Mouse (Mus musculus) embryo, embryonic 10.5 days (tissue): Measurements from ENCODE around the gene H60b.
"Not testable (repeated sequence)": the region's sequence is repeated elsewhere in the genome, so short reads cannot be mapped to it uniquely, and the experiment has no call there.

Experiments used
- DNase-seq: peaks from one replicate; pipeline ENCODE4 v3.0.0-alpha.2; 2015; ENCODE audit warnings: low spot score

The H60b gene

DNA sequence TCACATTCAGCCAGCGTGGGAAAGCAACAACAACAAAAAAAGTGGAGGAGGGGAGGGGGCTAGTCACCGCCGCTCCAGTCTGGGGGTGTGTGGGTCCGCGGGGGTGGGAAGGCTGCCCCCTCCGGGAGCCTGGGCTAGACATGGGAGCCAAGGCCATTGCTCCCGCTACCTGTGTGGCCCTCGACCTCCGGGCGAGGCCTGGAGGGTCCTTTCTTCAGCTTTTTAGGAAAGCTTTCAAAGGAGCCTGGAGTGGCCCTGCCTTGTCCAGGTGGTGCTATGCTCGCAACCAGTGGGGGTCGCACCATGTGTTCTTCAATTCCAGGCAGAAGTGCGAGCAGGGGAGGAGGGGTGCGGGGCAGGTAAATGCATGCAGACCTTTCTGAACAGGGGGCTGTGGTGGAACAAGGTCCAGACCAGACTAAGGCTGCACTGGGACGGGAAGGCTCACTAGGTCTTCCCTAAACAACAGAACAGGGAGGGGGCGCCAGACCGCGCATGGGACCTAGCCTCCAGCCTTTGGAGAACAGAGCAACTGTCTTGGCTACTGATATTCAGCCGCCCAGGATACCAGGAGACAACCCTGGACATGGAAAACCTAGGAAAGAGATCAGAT is 116.2 kb downstream of the H60b start:
- DNase-seq = peak; percentile 12

DNA sequence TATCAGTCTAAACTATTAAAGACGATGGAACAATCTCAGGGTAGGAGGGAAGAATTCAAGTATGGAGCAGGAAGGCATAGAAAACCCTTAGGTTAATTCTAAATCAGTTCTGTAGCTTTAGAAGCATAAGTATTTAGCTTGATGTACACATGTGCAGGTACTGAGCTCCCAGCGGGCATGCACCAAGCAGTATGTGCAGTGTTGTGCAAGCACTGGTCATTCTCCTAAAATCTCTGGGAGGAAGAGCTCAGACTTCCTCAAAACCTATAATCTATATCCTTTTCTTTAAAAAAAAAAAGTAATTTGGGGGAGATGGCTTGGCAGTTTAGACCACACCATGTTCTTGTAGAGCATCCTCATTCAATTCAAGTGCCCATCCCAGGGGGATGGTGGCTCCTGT is 120.1 kb downstream of the H60b start:
- not testable (repeated sequence) for DNase-seq

DNA sequence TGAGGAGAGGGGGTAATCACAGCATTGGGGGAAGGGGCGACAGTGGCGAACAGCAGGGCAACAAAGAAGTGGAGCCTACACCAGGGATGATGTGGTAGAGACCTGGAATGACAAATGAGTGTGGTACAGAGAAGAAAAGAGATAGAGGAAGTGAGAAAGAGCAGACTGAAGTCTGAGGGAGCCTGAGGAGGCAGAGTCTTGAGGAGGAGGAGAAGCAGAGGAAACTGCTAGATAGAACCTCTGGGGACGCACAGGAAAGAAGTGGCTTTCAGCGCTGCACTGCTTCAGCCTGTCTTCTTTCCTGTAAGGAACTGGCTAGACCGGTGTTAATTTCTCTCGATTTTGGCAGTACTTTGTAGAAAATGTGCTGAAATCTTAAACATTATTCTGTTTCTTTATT is 124.4 kb downstream of the H60b start:
- no peak for DNase-seq

DNA sequence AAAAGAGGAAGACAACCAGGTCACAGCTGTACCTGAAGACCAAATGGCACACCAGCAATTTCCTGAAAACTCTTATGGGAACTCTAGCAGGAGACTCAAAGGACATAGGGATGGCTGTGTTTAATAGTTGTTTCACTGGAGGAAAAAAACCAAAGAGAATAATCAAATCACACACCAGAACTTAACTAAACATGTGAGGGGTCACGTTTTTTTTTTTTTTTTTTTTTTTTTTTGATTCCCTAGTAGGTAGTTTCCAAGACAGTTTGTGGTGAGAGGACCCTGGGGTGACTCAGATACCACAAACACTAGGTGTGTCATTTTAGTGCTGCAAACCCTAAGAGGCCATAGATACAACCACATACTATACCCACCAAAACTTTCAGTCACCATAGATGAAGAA is 137.3 kb downstream of the H60b start:
- DNase-seq = no peak

DNA sequence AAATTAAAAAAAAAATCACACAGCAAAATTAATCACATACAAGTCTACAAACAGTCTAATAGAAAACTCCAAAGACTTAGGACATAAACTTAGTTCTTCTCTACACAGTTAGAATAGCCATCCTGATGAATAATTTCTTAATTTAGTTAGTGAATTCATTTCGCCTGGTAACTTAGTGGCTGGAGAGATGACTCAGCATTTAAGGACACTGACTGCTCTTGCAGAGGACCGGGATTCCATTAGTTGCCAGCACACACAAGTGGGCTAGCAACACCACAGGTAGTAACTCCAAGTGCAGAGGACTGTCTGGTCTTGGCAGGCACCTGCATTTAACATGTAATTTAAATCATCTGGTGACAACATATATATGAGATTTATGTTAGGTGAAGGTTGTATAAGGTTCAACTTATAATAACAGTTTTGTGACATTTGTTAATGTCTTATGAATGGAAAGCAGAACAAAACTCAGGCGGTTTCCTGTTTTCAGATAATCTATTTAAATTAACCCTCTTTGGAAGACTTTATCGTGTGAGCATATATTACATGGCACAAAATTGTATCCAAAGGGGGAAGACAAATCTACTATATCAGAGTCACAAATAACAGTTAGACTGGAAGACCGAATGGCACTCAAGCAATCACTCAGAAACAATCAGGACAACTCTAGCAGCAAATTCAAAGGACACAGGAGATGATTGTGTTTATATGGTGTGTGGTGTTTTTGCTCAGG is 138.8 kb downstream of the H60b start:
- DNase-seq = no peak

DNA sequence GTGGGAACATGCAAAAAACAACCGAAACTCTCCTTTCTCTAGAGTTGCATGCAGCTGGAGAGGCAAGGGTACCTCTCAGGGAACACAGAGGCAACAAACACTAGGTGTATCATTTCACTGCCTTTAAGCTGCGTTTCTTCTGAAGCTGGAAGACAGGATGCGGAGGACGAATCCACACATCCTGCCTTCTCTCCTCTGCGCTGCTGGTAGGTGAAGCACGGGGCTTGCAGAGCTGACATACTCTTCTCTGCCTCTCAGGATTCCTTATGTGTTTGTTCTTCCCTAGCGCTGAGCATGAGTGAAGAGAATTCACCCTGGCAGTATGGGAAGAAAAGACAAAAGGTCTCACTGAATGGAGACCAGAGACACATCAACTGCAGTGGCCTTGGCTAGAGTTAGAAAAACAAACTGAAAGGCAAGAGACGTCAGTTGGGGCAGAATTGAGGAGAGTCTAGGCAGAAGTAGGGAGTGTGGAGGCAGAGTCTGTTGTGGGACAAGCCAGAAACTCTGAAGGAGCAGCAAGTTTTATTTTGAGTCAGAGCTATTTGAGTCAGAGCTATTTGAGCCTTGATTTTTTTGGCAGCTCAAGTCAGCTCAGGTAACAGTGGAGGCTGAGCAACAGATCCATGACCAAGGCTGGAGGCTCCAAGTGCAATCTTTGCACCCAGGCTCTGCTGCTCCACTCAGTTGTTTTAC is 139.5 kb downstream of the H60b start:
- DNase-seq = no peak

DNA sequence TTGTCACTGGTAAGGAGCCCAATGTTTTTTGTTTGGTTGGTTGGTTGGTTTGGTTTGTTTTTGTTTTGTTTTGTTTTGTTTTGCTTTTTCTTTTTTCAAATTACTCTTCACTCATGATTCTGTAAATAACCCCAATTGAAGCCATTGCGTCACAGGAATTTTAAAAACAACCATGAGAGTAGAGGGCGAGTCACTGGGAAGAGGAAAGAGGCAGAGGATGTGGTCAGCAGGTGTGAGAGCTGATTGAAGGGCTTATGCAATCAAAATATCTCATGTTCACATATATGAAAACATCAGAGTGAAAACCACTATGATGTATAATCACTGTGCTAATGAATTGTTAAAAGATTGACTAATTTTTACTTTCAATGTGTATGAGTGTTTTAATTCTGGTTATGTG is 140.9 kb downstream of the H60b start:
- no peak for DNase-seq

DNA sequence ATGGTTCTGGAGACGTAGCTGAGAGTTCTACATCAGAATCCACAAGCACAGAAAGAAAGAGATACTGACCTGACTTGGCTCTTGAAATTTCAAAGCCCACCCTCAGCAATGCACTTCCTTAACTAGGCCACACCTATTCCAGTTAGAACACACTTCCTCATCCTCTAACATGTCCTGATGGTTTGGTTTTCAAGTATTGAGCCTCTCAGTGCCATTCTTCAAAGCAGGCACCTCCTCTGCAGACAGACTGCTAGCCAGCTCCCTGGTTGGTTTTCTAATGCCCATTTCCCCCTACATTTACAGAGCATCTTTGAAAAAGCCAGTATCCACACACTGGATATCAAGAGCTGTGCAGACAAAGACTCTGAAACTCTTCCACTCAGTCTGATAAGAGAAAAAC is 143.3 kb downstream of the H60b start:
- DNase-seq = no peak

DNA sequence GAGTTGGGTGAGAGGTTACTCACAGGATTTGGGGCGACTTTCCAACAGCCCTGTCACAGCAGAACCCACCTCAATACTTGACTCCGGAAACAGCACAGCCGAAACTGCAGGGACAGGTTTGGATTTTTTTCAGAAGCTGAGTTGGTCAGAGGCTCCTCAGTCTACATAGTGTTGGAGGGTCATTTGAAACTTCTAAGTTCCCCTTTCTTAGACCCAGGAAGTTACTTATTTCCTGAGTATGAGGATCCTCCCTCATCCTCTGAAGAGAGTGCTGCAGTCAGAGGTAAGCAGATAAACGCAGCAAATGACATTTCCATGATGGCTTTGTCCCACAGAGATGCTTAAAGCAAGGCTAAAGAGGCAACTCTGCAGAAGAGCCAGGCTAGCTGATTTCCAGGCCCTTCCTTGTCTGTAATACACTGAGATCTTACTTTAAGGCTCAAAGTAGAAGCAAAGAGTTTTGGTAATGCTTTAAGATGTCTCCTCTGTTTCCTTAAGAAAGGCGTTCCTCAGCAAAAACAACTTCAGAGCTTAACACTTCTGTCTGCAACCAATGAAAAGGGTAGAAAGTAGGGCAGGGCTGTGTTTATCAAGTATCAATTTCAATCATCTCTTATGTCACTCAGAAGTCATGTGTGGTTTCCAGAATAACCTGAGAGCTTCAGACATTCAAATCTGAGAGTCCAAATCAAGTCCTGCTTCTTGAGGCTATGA is 144.1 kb downstream of the H60b start:
- DNase-seq = no peak

DNA sequence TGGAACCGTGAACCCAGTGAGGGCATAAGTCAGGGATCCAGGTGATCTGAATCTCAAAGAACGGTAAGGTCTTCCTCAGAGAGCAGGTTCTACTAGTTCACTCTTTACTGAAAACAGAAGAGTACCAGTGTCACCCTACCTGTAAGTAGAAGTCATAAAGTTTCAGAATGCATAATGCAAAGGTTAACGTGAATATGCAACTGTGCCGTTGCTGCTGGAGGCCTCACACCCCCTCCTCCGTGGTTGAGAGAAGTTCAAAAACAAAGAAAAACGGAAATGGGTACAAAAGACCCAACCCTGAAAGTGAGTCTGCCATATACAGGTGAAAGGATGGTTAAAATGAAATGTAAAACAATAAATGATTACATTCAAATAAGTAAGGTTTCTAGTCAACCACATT is 145.3 kb downstream of the H60b start:
- no peak for DNase-seq

DNA sequence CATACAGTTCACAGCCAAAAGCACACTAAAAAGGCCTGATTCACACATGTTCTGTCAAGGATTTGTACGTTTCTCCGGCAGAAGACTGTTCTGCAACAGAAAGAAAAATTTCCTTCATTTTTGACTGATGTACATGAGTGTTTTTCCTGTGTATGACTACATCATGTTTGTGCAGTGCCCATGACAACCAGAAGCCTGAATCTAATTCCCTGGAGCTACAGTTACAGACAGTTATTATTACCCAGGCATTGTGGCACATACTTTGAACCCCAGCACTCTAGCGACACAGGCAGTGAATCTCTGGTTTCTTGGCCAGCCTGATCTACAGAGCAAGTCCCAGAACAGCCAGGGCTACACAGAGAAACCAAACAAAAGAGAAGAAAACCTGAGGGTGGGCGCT is 147.4 kb downstream of the H60b start:
- DNase-seq = no peak

DNA sequence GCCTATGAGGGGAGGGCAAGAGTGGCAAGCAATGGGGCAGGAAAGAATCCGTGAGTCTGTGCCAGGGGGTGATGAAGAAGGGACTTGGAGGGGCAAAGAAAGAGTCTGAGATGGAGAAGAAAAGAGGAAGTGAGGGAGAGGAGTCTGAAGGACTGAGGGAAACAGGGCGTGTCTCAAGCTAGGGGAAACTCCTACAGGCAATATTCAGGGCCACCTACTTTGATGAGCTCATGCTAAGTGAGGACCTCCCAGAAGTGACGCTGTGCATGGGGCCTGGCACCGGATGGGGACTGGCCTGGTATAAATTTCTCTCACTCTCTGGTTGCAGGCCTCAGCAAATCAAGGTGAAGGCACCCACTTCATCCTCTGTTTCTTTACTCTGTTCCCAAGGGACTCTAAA is 148.1 kb downstream of the H60b start:
- DNase-seq = no peak

DNA sequence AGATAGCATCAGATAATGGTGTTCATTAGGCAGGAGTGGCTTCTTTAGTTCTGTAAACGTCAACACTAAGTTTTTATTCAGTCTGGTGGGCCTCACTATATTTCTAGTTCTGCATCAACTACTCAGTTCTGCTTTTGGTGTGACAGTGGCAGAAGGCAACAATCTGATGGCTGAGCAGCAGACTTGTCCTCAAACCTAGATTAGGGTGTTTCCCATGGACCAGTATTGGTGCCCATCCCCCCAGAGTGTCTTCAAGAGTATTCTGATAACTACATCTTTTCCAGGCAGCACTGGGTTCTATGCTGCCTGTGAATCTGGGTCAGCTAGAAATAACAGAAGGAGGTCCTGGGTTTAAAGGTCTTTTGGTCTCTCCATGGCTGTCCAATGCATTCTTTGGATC is 149.8 kb downstream of the H60b start:
- DNase-seq = no peak

DNA sequence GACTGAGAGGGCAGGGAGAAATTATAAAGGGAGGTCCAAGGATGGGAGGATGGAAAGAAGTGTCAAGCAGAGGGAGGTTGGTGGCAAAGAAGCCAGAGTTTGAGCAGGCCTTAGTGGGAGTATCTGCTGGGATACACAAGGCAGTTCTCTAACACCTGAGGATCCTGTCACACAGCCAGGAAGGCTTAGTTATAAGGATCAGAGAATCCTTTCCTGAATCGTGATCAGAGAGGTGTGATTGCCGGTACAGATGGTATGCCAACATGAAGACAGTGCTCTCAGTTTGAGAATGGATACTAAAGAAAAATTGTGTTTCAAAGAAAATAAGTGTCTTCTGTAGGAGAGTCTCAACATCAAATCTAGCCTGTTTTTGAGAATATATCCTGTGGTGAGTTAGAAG is 164.5 kb downstream of the H60b start:
- no peak for DNase-seq
